Mouse (Mus musculus): ENCODE measurements at regions not wholly inside any gene's neighbourhood (a gene's known extent, or its start where the extent isn't known, plus 50 kb on each side); places are given as distances from the start of the nearest gene placed in this dataset.

- DNase-seq (ENCODE audit: extremely low spot score, low spot score): no peak
These were observed 98.8 kb upstream of the Vash1 start for GRCm38 (mm10) chr12:86579716-86580115.

GRCm38 (mm10) chr12:86580132-86580718 is 98.3 kb upstream of the Vash1 start:
- DNase-seq (ENCODE audit: extremely low spot score, low spot score): no peak

- DNase-seq (ENCODE audit: extremely low spot score, low spot score): no peak
These were observed 96.4 kb upstream of the Vash1 start for GRCm38 (mm10) chr12:86582076-86582475.

GRCm38 (mm10) chr12:86588010-86588409 is 90.5 kb upstream of the Vash1 start:
- DNase-seq (ENCODE audit: extremely low spot score, low spot score): no peak

DNA sequence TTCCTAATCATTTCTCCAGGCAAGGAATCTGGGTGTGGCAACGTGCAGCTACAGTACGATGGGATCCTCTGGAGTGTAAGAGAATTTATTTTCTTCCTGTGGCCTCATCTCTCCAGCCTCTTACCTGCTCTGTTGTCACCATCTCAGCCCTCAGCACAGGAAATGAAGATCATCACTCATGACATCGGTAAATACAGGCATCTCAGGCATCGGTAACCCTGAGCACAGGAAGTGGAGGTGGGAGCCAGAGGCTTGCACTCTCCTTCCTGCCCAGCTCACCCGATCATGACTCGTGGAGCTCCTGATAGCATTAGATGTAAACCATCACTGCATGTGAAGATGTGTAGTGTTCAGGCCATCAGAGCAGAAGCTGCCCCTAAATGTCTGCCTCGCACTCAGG is 86.0 kb upstream of the Vash1 start:
- no peak for DNase-seq (ENCODE audit: extremely low spot score, low spot score)

DNA sequence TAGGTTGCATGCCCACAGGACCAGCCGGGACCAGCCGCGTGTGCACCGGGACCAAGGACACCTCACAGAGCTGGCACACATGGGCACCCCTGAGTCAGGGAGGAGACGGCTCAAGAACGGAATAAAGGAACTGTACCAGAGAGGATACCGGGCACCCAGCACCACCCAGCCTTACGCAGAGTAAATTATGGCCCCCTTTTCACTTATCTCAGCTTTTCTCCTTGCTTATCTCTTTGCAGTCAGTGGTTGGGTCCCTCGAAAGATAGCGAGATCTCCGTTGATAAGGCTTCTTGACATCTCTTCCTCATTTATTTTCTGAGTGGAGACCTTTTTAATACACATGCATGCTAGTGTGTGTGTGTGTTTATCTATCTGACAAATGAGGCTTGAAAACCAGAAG is 83.9 kb upstream of the Vash1 start:
- DNase-seq (ENCODE audit: extremely low spot score, low spot score): no peak

DNA sequence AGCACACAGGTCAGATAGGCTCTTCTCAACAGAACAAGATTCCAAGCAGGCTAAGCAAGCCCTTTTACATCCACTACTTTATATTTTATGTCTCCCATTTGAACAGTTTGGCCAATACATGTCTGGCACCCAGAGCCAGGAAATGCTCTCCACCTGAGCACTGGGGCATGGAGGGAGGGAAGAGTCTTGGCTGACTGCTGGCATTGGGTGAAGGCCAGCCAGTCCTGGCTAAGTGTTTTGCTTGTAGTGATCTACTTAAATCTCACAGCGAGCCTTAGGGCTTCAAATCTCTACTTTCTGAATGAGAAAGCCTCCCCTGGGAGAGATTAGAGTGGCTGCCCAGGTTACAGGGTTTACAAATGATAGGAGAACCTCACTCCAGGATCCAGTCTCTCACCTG is 78.5 kb upstream of the Vash1 start:
- no peak for DNase-seq (ENCODE audit: extremely low spot score, low spot score)

- DNase-seq (ENCODE audit: extremely low spot score, low spot score): no peak
These were observed 75.0 kb upstream of the Vash1 start for GRCm38 (mm10) chr12:86603521-86603920.

- no peak for DNase-seq (ENCODE audit: extremely low spot score, low spot score)
These were observed 66.0 kb upstream of the Vash1 start for GRCm38 (mm10) chr12:86612431-86613040.

DNA sequence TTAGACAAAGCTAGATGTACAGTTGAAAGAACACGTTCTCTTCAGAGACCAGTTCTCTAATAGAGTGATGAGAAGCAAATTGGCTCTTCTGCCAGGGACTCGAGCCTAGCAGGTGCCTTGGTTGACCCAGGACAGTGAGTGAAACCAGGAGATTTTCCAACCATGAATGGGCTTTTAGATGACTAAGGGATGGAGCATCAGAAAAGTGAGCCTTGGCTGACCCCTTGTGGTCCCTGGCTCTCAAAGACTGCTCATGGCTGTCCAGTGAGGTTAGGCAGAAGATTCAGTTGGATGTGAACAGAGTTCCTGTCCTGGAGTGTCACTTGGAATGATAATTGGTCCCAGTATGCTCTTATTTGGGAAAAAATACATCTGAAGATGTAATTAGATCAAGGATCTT is 64.3 kb upstream of the Vash1 start:
- peak; percentile 46 for DNase-seq (ENCODE audit: extremely low spot score, low spot score)

DNA sequence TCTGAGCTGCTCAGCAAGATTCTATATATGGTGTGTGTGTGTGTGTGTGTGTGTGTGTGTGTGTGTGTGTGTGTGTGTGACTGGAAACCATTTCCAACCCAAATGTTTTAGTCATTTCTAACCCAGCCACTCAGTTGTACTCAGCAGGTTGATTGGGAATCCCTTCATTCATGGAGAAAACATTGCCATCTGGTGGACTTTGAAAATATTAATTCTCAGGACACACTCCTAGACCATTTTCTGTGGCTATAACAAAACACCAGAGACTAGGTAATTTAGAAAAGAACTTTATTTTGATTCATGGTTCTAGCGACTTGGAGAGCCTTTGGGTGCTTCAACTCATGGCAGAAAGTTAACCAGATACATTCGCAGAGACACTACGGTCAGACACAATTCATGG is 62.2 kb upstream of the Vash1 start:
- no peak for DNase-seq (ENCODE audit: extremely low spot score, low spot score)

GRCm38 (mm10) chr12:86624195-86624594 is 54.3 kb upstream of the Vash1 start:
- DNase-seq (ENCODE audit: extremely low spot score, low spot score): no peak

DNA sequence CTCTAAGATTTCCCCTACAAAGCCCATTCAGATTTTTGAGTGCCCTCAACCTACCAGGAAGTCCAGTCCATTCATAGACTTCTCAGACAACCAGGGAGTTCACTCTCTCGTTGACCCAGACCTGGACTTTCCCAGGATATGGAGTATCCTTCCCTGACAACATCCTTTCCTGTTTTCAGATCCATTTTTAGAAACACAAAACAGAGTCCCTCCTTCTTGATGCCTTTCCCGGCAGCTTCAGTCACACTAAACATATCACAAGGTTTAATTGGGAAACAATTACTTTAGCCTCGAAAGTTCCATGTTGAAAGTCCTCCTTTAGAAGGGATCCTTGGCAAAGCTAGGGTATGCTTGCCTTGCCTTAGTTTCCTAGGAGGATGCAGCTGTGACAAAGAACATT is 51.8 kb upstream of the Vash1 start:
- no peak for DNase-seq (ENCODE audit: extremely low spot score, low spot score)

DNA sequence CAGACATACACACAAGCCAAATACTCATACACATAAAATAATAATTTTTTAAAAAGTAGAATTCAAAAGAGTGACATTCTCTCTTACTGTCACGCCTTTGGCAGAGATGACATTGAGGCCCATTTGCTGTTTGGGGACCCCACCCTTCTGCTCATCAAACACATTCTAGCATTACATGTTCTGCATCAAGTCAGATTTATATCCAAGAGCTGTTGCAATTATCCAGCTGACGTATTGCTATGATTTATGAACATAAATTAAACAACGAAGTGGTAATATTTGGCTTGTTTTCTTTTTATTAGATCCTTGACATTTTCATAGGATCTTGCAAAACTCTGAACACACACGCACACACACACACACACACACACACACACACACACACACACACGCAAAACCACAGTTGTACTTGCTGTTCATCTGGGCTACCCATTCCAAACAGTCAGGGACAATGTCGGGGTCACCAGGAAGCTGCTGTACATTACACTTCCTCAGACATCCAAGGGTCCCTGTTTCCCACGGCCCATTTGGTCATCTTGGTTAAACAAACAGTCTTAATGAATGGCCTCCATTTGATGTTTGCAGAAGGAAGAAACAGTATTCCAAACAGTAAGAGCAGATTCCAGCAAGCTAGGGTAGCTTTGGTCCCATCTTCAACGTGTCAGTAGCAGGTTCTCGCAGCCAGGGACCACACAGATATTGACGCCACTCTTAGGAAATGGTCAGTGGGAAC is 50.3 kb upstream of the Vash1 start:
- no peak for DNase-seq (ENCODE audit: extremely low spot score, low spot score)
